Mouse (Mus musculus): Measurements from ENCODE around the gene Gm28042.

- TF ChIP-seq CTCF (IDR thresholded peaks at IDR 0.05; ENCODE audit: extremely low read depth, insufficient read depth, low read length): no peak
- TF ChIP-seq POLR2A (IDR thresholded peaks at IDR 0.05; ENCODE audit: extremely low read depth, insufficient read depth, low read length): no peak
Observed at GRCm38 (mm10) chr2:120074096-120074495, 46.8 kb downstream of the Gm28042 start.
